Mouse (Mus musculus) ES-E14 (cell line): ENCODE data around the gene Shbg.

ENCODE experiments used
- HCFC1 ChIP-seq: IDR thresholded peaks from 2 replicates; pipeline ENCODE4 v1.6.1; 2012; ENCODE audit warnings: low read length, inconsistent platforms, borderline replicate concordance; ENCODE audit not compliant: insufficient read depth
- ZC3H11A ChIP-seq: IDR thresholded peaks from 2 replicates; pipeline ENCODE4 v1.6.1; 2012; ENCODE audit warnings: low read depth, mild to moderate bottlenecking, inconsistent platforms, low read length, borderline replicate concordance

DNA sequence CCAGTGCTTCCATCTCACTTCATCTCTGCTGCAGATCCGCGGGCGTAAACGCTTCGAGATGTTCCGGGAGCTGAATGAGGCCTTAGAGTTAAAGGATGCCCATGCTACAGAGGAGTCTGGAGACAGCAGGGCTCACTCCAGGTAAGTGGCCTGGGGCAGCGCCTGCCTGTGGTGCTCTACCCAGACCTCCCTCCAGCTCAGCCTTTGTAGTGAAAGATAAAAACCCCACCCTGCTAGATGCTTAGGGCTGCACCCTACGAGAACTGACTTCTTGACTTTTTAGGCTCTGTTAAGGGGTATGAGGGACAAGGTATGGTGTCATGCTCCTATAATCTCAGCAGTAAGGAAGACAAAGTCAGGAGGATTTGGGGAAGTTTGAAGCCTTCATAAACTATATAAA is 27.1 kb downstream of the Shbg start:
- TF ChIP-seq HCFC1, result no peak
- TF ChIP-seq ZC3H11A, result no peak
